ENCODE assay signal across 26 mouse cellular contexts in genomic region chr5:54267905-54268590, GRCm38 (mm10).
DNase-seq lines count a peak whose midpoint lies in the region; ATAC-seq and TF ChIP-seq lines count a peak whose summit lies in the region.
"Had no signal": no experiment of that assay in that cellular context is flagged by ENCODE, and none has a peak within 500 bp of the region (broad histone marks: within the 10 kb centered on the region; RNA-seq: fewer than 3 reads in every experiment).

No protein-coding gene starts in this region.

- 58% methylated on average over 10 of the region's 10 CpGs for WGBS in forebrain, embryonic 13.5 days
- 89% methylated on average over 10 of the region's 10 CpGs for WGBS in forebrain, embryonic 10.5 days
- 39% methylated on average over 10 of the region's 10 CpGs for WGBS in hindbrain, postnatal 0 days
- 54% methylated on average over 10 of the region's 10 CpGs for WGBS in hindbrain, embryonic 14.5 days
- 29% methylated on average over 10 of the region's 10 CpGs for WGBS in forebrain, embryonic 16.5 days

- H3K36me3 ChIP-seq in forebrain, embryonic 13.5 days (ENCODE audit: poor library complexity, severe bottlenecking) = no peaks in the 10 kb centered on the region
- H3K36me3 ChIP-seq in forebrain, embryonic 10.5 days (replicated peaks) = no peaks in the 10 kb centered on the region
- no peaks in the 10 kb centered on the region for H3K36me3 ChIP-seq in hindbrain, postnatal 0 days (ENCODE audit: insufficient read depth, low read length)
- no peaks in the 10 kb centered on the region for H3K36me3 ChIP-seq in hindbrain, embryonic 14.5 days (replicated peaks; ENCODE audit: control insufficient read depth, insufficient read depth)
- H3K36me3 ChIP-seq in forebrain, embryonic 16.5 days (ENCODE audit: control insufficient read depth, insufficient read depth) = no peaks in the 10 kb centered on the region
- H3K36me3 ChIP-seq: heart, embryonic 13.5 days; hindbrain, embryonic 10.5 days; limb, embryonic 13.5 days had no signal

- TF ChIP-seq CTCF in hindbrain, postnatal 0 days (IDR thresholded peaks at IDR 0.05; ENCODE audit: low read depth) = no peak

- no peak for DNase-seq in forebrain, embryonic 10.5 days (ENCODE audit: extremely low spot score, low spot score)
- peak; percentile 42 for DNase-seq in hindbrain, postnatal 0 days (ENCODE audit: low spot score)
- no peak for DNase-seq in hindbrain, embryonic 14.5 days (ENCODE audit: low spot score)
- DNase-seq in lung, adult 18-20 months = no peak
- DNase-seq: adrenal gland, postnatal 10 days; cerebellum, adult 2 months; cerebellum, postnatal 36 days; gastrocnemius, adult 2 months; gastrocnemius, postnatal 36 days; heart, adult 2 months; heart, postnatal 14 days; kidney, adult 18-20 months; kidney, postnatal 36 days; lung, postnatal 36 days; thymus, adult 2 months; thymus, postnatal 36 days had no signal

- no peak overlapping the region for H3K9ac ChIP-seq in forebrain, embryonic 13.5 days
- H3K9ac ChIP-seq in hindbrain, postnatal 0 days (replicated peaks; ENCODE audit: low read length) = no peak overlapping the region
- no peak overlapping the region for H3K9ac ChIP-seq in hindbrain, embryonic 14.5 days
- no peak overlapping the region for H3K9ac ChIP-seq in forebrain, embryonic 16.5 days (replicated peaks; ENCODE audit: low read depth, low read length)
- H3K9ac ChIP-seq: heart, embryonic 13.5 days; limb, embryonic 13.5 days had no signal

- H3K9me3 ChIP-seq in forebrain, embryonic 13.5 days (replicated peaks) = 0 out of 2 replicates have a peak, but pooled peaks cover 6% of the 10 kb centered on the region
- no peaks in the 10 kb centered on the region for H3K9me3 ChIP-seq in forebrain, embryonic 10.5 days
- H3K9me3 ChIP-seq in hindbrain, postnatal 0 days (ENCODE audit: low read length) = no peaks in the 10 kb centered on the region
- H3K9me3 ChIP-seq in hindbrain, embryonic 14.5 days (ENCODE audit: control insufficient read depth, low read length) = no peaks in the 10 kb centered on the region
- H3K9me3 ChIP-seq in forebrain, embryonic 16.5 days (ENCODE audit: control insufficient read depth, low read length) = peaks cover 5% of the 10 kb centered on the region
- H3K9me3 ChIP-seq: hindbrain, embryonic 10.5 days; limb, embryonic 13.5 days had no signal

- ATAC-seq in forebrain, embryonic 13.5 days = peak; percentile 78
- no peak for ATAC-seq in hindbrain, postnatal 0 days
- no peak for ATAC-seq in hindbrain, embryonic 14.5 days (ENCODE audit: low FRiP score)
- peak; percentile 85 for ATAC-seq in forebrain, embryonic 16.5 days
- ATAC-seq in megakaryocyte, adult 5-6 weeks (ENCODE audit: poor library complexity, severe bottlenecking) = no peak
- ATAC-seq: Patski had no signal

- H3K4me1 ChIP-seq in forebrain, embryonic 13.5 days = peaks cover 18% of the 10 kb centered on the region
- no peaks in the 10 kb centered on the region for H3K4me1 ChIP-seq in forebrain, embryonic 10.5 days
- H3K4me1 ChIP-seq in hindbrain, postnatal 0 days (ENCODE audit: insufficient read depth, low read length) = no peaks in the 10 kb centered on the region
- peaks cover 7% of the 10 kb centered on the region; the same call in 1 of the 2 replicates for H3K4me1 ChIP-seq in hindbrain, embryonic 14.5 days (replicated peaks; ENCODE audit: control insufficient read depth, insufficient read depth, low read length)
- peaks cover 6% of the 10 kb centered on the region; the same call in 1 of the 2 replicates for H3K4me1 ChIP-seq in forebrain, embryonic 16.5 days (replicated peaks; ENCODE audit: control insufficient read depth, insufficient read depth, low read length)
- H3K4me1 ChIP-seq: hindbrain, embryonic 10.5 days; megakaryocyte, embryonic 14.5 days had no signal

- H3K4me3 ChIP-seq in forebrain, embryonic 13.5 days = no peak overlapping the region
- no peak overlapping the region for H3K4me3 ChIP-seq in forebrain, embryonic 10.5 days
- no peak overlapping the region for H3K4me3 ChIP-seq in hindbrain, postnatal 0 days (ENCODE audit: low read length)
- no peak overlapping the region for H3K4me3 ChIP-seq in hindbrain, embryonic 14.5 days (replicated peaks; ENCODE audit: low read length)
- no peak overlapping the region for H3K4me3 ChIP-seq in forebrain, embryonic 16.5 days (replicated peaks; ENCODE audit: low read length)
- H3K4me3 ChIP-seq: gastrocnemius, adult 2 months; heart, adult 2 months; heart, embryonic 13.5 days; hindbrain, embryonic 10.5 days; layer of hippocampus, adult 2 months; limb, embryonic 13.5 days; megakaryocyte, embryonic 14.5 days had no signal

- H3K4me2 ChIP-seq in forebrain, embryonic 13.5 days = no peak overlapping the region
- H3K4me2 ChIP-seq in hindbrain, postnatal 0 days (ENCODE audit: low read depth, low read length) = no peak overlapping the region
- no peak overlapping the region for H3K4me2 ChIP-seq in hindbrain, embryonic 14.5 days (replicated peaks)
- 0 out of 2 replicates have a peak overlapping the region, but pooled peaks have one; percentile 17 for H3K4me2 ChIP-seq in forebrain, embryonic 16.5 days (ENCODE audit: low read length)
- H3K4me2 ChIP-seq: heart, embryonic 13.5 days; limb, embryonic 13.5 days; liver, embryonic 11.5 days had no signal

- H3K27me3 ChIP-seq in forebrain, embryonic 13.5 days = no peaks in the 10 kb centered on the region
- no peaks in the 10 kb centered on the region for H3K27me3 ChIP-seq in forebrain, embryonic 10.5 days (ENCODE audit: poor library complexity, severe bottlenecking)
- H3K27me3 ChIP-seq in hindbrain, postnatal 0 days (ENCODE audit: insufficient read depth, low read length) = no peaks in the 10 kb centered on the region
- no peaks in the 10 kb centered on the region for H3K27me3 ChIP-seq in hindbrain, embryonic 14.5 days (ENCODE audit: control insufficient read depth, insufficient read depth, low read length)
- no peaks in the 10 kb centered on the region for H3K27me3 ChIP-seq in forebrain, embryonic 16.5 days (replicated peaks; ENCODE audit: control insufficient read depth, insufficient read depth, low read length)
- H3K27me3 ChIP-seq: heart, embryonic 13.5 days; limb, embryonic 13.5 days; megakaryocyte, embryonic 14.5 days had no signal

- no peak overlapping the region for H3K27ac ChIP-seq in forebrain, embryonic 13.5 days
- H3K27ac ChIP-seq in forebrain, embryonic 10.5 days = no peak overlapping the region
- no peak overlapping the region for H3K27ac ChIP-seq in hindbrain, postnatal 0 days
- H3K27ac ChIP-seq in hindbrain, embryonic 14.5 days = no peak overlapping the region
- H3K27ac ChIP-seq in forebrain, embryonic 16.5 days (ENCODE audit: low read length) = no peak overlapping the region
- H3K27ac ChIP-seq: gastrocnemius, adult 2 months; heart, adult 2 months; heart, embryonic 13.5 days; hindbrain, embryonic 10.5 days; layer of hippocampus, adult 2 months; limb, embryonic 13.5 days had no signal

Comparison
In these comparisons a context has a peak if more than half of its experiments do, and no peak if none do; other contexts are left out.
1. ATAC-seq: peak in forebrain, embryonic 13.5 days (single experiment) and forebrain, embryonic 16.5 days (single experiment); none in hindbrain, postnatal 0 days (single experiment), hindbrain, embryonic 14.5 days (single experiment) and megakaryocyte, adult 5-6 weeks (single experiment).